Mouse (Mus musculus) lung, postnatal 0 days (tissue): ENCODE measurements around the gene Depdc5. TPM values are rescaled to one million over a fixed set of nuclear protein-coding genes. Genes with fewer than 3 reads are reported as not detected.
"Not testable (repeated sequence)": the region's sequence is repeated elsewhere in the genome, so short reads cannot be mapped to it uniquely, and the experiment has no call there.

Experiments used
- ATAC-seq: fragments of 200-750 bp; cut with Nextera tagmentation; 2 replicates; pipeline ENCODE4 v1.8.0; 2017; ENCODE audit warnings: moderate library complexity
- DNase-seq: peaks from one replicate; pipeline ENCODE4 v3.0.0-alpha.2; 2016; ENCODE audit warnings: low spot score
- H3K27ac ChIP-seq: fragments of 300-500 bp; sonication (generic); 2 replicates; pipeline ENCODE4 v1.5.1; 2014; ENCODE audit warnings: antibody characterized with exemption, mild to moderate bottlenecking, low read length, mixed read lengths
- H3K27me3 ChIP-seq: fragments of 300-500 bp; sonication (generic); replicated peaks from 2 replicates; pipeline ENCODE4 v1.6.1; 2014; ENCODE audit warnings: low read length, mixed read lengths; ENCODE audit not compliant: insufficient read depth
- H3K36me3 ChIP-seq: fragments of 300-500 bp; sonication (generic); 2 replicates; pipeline ENCODE4 v1.6.1; 2014; ENCODE audit warnings: low read length, mixed read lengths; ENCODE audit not compliant: insufficient read depth
- H3K4me1 ChIP-seq: fragments of 300-500 bp; sonication (generic); 2 replicates; pipeline ENCODE4 v1.6.1; 2014; ENCODE audit warnings: antibody characterized with exemption, low read depth, low read length, mixed read lengths; ENCODE audit not compliant: insufficient read depth
- H3K4me2 ChIP-seq: fragments of 300-500 bp; sonication (generic); replicated peaks from 2 replicates; pipeline ENCODE4 v1.6.1; 2014; ENCODE audit warnings: low read depth, mild to moderate bottlenecking, low read length, moderate library complexity, mixed read lengths
- H3K4me3 ChIP-seq: fragments of 300-500 bp; sonication (generic); 2 replicates; pipeline ENCODE4 v1.5.1; 2014; ENCODE audit warnings: low read depth, low read length
- H3K9ac ChIP-seq: fragments of 300-500 bp; sonication (generic); replicated peaks from 2 replicates; pipeline ENCODE4 v1.6.1; 2014; ENCODE audit warnings: low read depth, mild to moderate bottlenecking
- H3K9me3 ChIP-seq: fragments of 300-500 bp; sonication (generic); 2 replicates; pipeline ENCODE4 v1.6.1; 2016; ENCODE audit warnings: low read length, mixed read lengths
- CTCF ChIP-seq: IDR thresholded peaks from 2 replicates; pipeline ENCODE4 v1.5.1; 2016; ENCODE audit warnings: antibody characterized with exemption, mild to moderate bottlenecking
- EP300 ChIP-seq: IDR thresholded peaks from 2 replicates; pipeline ENCODE4 v1.6.1; 2016; ENCODE audit warnings: antibody characterized with exemption, mild to moderate bottlenecking, control low read depth
- WGBS: fragments of 180-500 bp; shearing (Covaris S2); extraction: QIAGEN DNeasy Blood & Tissue Kit; methylation state at CpG from one replicate; pipeline ENCODE4 v1.1.7; 2014; 5-methylcytosine and 5-hydroxymethylcytosine counted together
- polyA plus RNA-seq: library from polyadenylated mRNA; unstranded; fragments of >200 nt; fragmentation: Nextera tagmentation; extraction: Ambion mirVana; gene quantifications from 2 replicates; pipeline ENCODE4 v1.2.1, GENCODE M21; 2015

Gene Depdc5
- polyA plus RNA-seq, 1 experiment from 2014 or later, result 7.3 TPM

- Histone ChIP-seq H3K27ac (no peak overlapping the region), H3K4me2 (no peak overlapping the region), H3K4me1 (peaks cover 4% of the 10 kb centered on the region; the same call in 1 of the 2 replicates), H3K27me3 (no peaks in the 10 kb centered on the region), H3K9ac (no peak overlapping the region), H3K4me3 (no peak overlapping the region), H3K9me3 (no peaks in the 10 kb centered on the region), H3K36me3 (0 out of 2 replicates have a peak, but pooled peaks cover 2% of the 10 kb centered on the region)
- TF ChIP-seq EP300 (no peak), CTCF (no peak)
- ATAC-seq (no peak), DNase-seq (no peak)
- WGBS, result 58% methylated on average over 2 of the region's 2 CpGs
Observed at GRCm38 (mm10) chr5:33028656-33029055, 165.2 kb downstream of the Depdc5 start.

- Histone ChIP-seq H3K9me3 (no peaks in the 10 kb centered on the region), H3K27ac (no peak overlapping the region), H3K27me3 (no peaks in the 10 kb centered on the region), H3K36me3 (0 out of 2 replicates have a peak, but pooled peaks cover 2% of the 10 kb centered on the region), H3K4me3 (no peak overlapping the region), H3K4me1 (no peaks in the 10 kb centered on the region), H3K4me2 (no peak overlapping the region), H3K9ac (no peak overlapping the region)
- 60% methylated on average over 4 of the region's 4 CpGs for WGBS
- DNase-seq (no peak), ATAC-seq (no peak)
- no peak for TF ChIP-seq CTCF
- no peak for TF ChIP-seq EP300
Observed at GRCm38 (mm10) chr5:33030425-33031175, 167.1 kb downstream of the Depdc5 start.

- Histone ChIP-seq H3K9ac (no peak overlapping the region), H3K4me3 (no peak overlapping the region), H3K27ac (no peak overlapping the region), H3K4me2 (no peak overlapping the region), H3K27me3 (no peaks in the 10 kb centered on the region), H3K9me3 (no peaks in the 10 kb centered on the region), H3K4me1 (no peaks in the 10 kb centered on the region), H3K36me3 (0 out of 2 replicates have a peak, but pooled peaks cover 2% of the 10 kb centered on the region)
- TF ChIP-seq CTCF, result no peak
- no peak for TF ChIP-seq EP300
- WGBS, result 85% methylated on average over 10 of the region's 10 CpGs
- DNase-seq, result no peak
- ATAC-seq, result no peak
Observed at GRCm38 (mm10) chr5:33032036-33032773, 168.7 kb downstream of the Depdc5 start.

GRCm38 (mm10) chr5:33033121-33033520 is 169.6 kb downstream of the Depdc5 start:
- WGBS, result 3% methylated on average over 4 of the region's 4 CpGs
- TF ChIP-seq EP300, result no peak
- peak; percentile 96 for TF ChIP-seq CTCF
- Histone ChIP-seq H3K36me3 (no peaks in the 10 kb centered on the region), H3K27me3 (no peaks in the 10 kb centered on the region), H3K27ac (no peak overlapping the region), H3K4me1 (no peaks in the 10 kb centered on the region), H3K4me2 (no peak overlapping the region), H3K9ac (no peak overlapping the region), H3K9me3 (no peaks in the 10 kb centered on the region), H3K4me3 (no peak overlapping the region)
- peak; percentile 85 for DNase-seq
- peak; percentile 87 for ATAC-seq

- not testable (repeated sequence) for H3K27ac ChIP-seq, H3K9ac ChIP-seq, H3K4me1 ChIP-seq, H3K27me3 ChIP-seq, H3K4me3 ChIP-seq, DNase-seq, H3K4me2 ChIP-seq, H3K36me3 ChIP-seq, ATAC-seq, H3K9me3 ChIP-seq
- 44% methylated on average over 8 of the region's 8 CpGs for WGBS
Observed at GRCm38 (mm10) chr5:33033633-33034032, 170.1 kb downstream of the Depdc5 start.

- Histone ChIP-seq H3K4me1 (no peaks in the 10 kb centered on the region), H3K4me2 (no peak overlapping the region), H3K9me3 (no peaks in the 10 kb centered on the region), H3K4me3 (no peak overlapping the region), H3K27me3 (no peaks in the 10 kb centered on the region), H3K27ac (no peak overlapping the region), H3K9ac (no peak overlapping the region), H3K36me3 (no peaks in the 10 kb centered on the region)
- DNase-seq (peak; percentile 37), ATAC-seq (peak; percentile 40)
- peak; percentile 63 for TF ChIP-seq CTCF
- TF ChIP-seq EP300, result no peak
- WGBS, result 16% methylated on average over 6 of the region's 7 CpGs
Observed at GRCm38 (mm10) chr5:33034100-33034499, 170.6 kb downstream of the Depdc5 start.
